Mouse (Mus musculus) kidney, embryonic 16.5 days (tissue): ENCODE results near the gene Kcnh1. TPM values are rescaled to one million over a fixed set of nuclear protein-coding genes. Genes with fewer than 3 reads are reported as not detected.
A peak's percentile ranks its signal among the peaks of the same experiment; 100 is the strongest.

ENCODE experiments used
- ATAC-seq: fragments of 200-750 bp; cut with Nextera tagmentation; 2 replicates; pipeline ENCODE4 v1.8.0; 2017; ENCODE audit warnings: moderate TSS enrichment; ENCODE audit not compliant: low FRiP score, low TSS enrichment
- H3K27ac ChIP-seq: fragments of 300-500 bp; sonication (generic); 2 replicates; pipeline ENCODE4 v1.5.1; 2014; ENCODE audit warnings: low read length
- H3K27me3 ChIP-seq: fragments of 300-500 bp; sonication (generic); 2 replicates; pipeline ENCODE4 v1.6.1; 2014; ENCODE audit warnings: low read length, control low read depth, mixed read lengths; ENCODE audit not compliant: insufficient read depth
- H3K36me3 ChIP-seq: fragments of 300-500 bp; sonication (generic); 2 replicates; pipeline ENCODE4 v1.6.1; 2014; ENCODE audit warnings: low read length, control low read depth, mixed read lengths; ENCODE audit not compliant: insufficient read depth
- H3K4me1 ChIP-seq: fragments of 300-500 bp; sonication (generic); 2 replicates; pipeline ENCODE4 v1.6.1; 2014; ENCODE audit warnings: low read length, control low read depth, mixed read lengths; ENCODE audit not compliant: insufficient read depth
- H3K4me2 ChIP-seq: fragments of 300-500 bp; sonication (generic); replicated peaks from 2 replicates; pipeline ENCODE4 v1.6.1; 2014; ENCODE audit warnings: low read depth, low read length
- H3K4me3 ChIP-seq: fragments of 300-500 bp; sonication (generic); 2 replicates; pipeline ENCODE4 v1.5.1; 2014; ENCODE audit warnings: mild to moderate bottlenecking, low read length
- H3K9ac ChIP-seq: fragments of 300-500 bp; sonication (generic); replicated peaks from 2 replicates; pipeline ENCODE4 v1.6.1; 2014; ENCODE audit warnings: low read length
- H3K9me3 ChIP-seq: fragments of 300-500 bp; sonication (generic); 2 replicates; pipeline ENCODE4 v1.6.1; 2016; ENCODE audit warnings: low read length, control low read depth
- WGBS: fragments of 180-500 bp; shearing (Covaris S2); extraction: QIAGEN DNeasy Blood & Tissue Kit; methylation state at CpG from one replicate; pipeline ENCODE4 v1.1.7; 2014; 5-methylcytosine and 5-hydroxymethylcytosine counted together
- polyA plus RNA-seq: library from polyadenylated mRNA; unstranded; fragments of >200 nt; fragmentation: Nextera tagmentation; extraction: Ambion mirVana; gene quantifications from 2 replicates; pipeline ENCODE4 v1.2.1, GENCODE M21; 2015

Kcnh1 gene
- polyA plus RNA-seq, 1 experiment from 2014 or later, result 1.2 TPM

- peak; percentile 51; the same call in 1 of the 2 replicates for ATAC-seq
- H3K27me3 ChIP-seq, result no peaks in the 10 kb centered on the region
- no peaks in the 10 kb centered on the region for H3K36me3 ChIP-seq
- H3K4me2 ChIP-seq, result no peak overlapping the region
- H3K4me1 ChIP-seq, result no peaks in the 10 kb centered on the region
- H3K27ac ChIP-seq, result no peak overlapping the region
- 24% methylated on average over 4 of the region's 4 CpGs for WGBS
- no peak overlapping the region for H3K4me3 ChIP-seq
- no peak overlapping the region for H3K9ac ChIP-seq
- H3K9me3 ChIP-seq, result no peaks in the 10 kb centered on the region
Observed at GRCm38 (mm10) chr1:192293391-192293790, 102.8 kb downstream of the Kcnh1 start.

GRCm38 (mm10) chr1:192293921-192294320 is 103.3 kb downstream of the Kcnh1 start:
- no peaks in the 10 kb centered on the region for H3K4me1 ChIP-seq
- ATAC-seq, result no peak
- H3K36me3 ChIP-seq, result no peaks in the 10 kb centered on the region
- H3K9me3 ChIP-seq, result no peaks in the 10 kb centered on the region
- no peak overlapping the region for H3K4me3 ChIP-seq
- no peak overlapping the region for H3K27ac ChIP-seq
- no peak overlapping the region for H3K4me2 ChIP-seq
- WGBS, result 85% methylated on average over 3 of the region's 3 CpGs
- H3K9ac ChIP-seq, result no peak overlapping the region
- no peaks in the 10 kb centered on the region for H3K27me3 ChIP-seq

GRCm38 (mm10) chr1:192295243-192295860 is 104.8 kb downstream of the Kcnh1 start:
- H3K4me2 ChIP-seq, result no peak overlapping the region
- H3K9me3 ChIP-seq, result no peaks in the 10 kb centered on the region
- no peak overlapping the region for H3K27ac ChIP-seq
- no peaks in the 10 kb centered on the region for H3K27me3 ChIP-seq
- H3K9ac ChIP-seq, result no peak overlapping the region
- no peak for ATAC-seq
- no peak overlapping the region for H3K4me3 ChIP-seq
- WGBS, result 62% methylated on average over 11 of the region's 11 CpGs
- no peaks in the 10 kb centered on the region for H3K4me1 ChIP-seq
- H3K36me3 ChIP-seq, result no peaks in the 10 kb centered on the region

- Histone ChIP-seq H3K36me3 (no peaks in the 10 kb centered on the region), H3K9ac (no peak overlapping the region), H3K4me2 (no peak overlapping the region), H3K4me3 (no peak overlapping the region), H3K27ac (no peak overlapping the region), H3K9me3 (no peaks in the 10 kb centered on the region), H3K27me3 (no peaks in the 10 kb centered on the region), H3K4me1 (no peaks in the 10 kb centered on the region)
- no peak for ATAC-seq
Observed at GRCm38 (mm10) chr1:192295902-192296301, 105.3 kb downstream of the Kcnh1 start.

- Histone ChIP-seq H3K27ac (no peak overlapping the region), H3K4me3 (no peak overlapping the region), H3K9ac (no peak overlapping the region), H3K27me3 (no peaks in the 10 kb centered on the region), H3K4me1 (no peaks in the 10 kb centered on the region), H3K36me3 (no peaks in the 10 kb centered on the region), H3K4me2 (no peak overlapping the region), H3K9me3 (no peaks in the 10 kb centered on the region)
- no peak for ATAC-seq
- WGBS, result 78% methylated on average over 5 of the region's 5 CpGs
Observed at GRCm38 (mm10) chr1:192297481-192298128, 107.0 kb downstream of the Kcnh1 start.

- Histone ChIP-seq H3K27me3 (no peaks in the 10 kb centered on the region), H3K27ac (no peak overlapping the region), H3K9ac (no peak overlapping the region), H3K4me3 (no peak overlapping the region), H3K4me2 (no peak overlapping the region), H3K9me3 (no peaks in the 10 kb centered on the region), H3K4me1 (no peaks in the 10 kb centered on the region), H3K36me3 (no peaks in the 10 kb centered on the region)
- WGBS, result 58% methylated on average over 7 of the region's 7 CpGs
- no peak for ATAC-seq
Observed at GRCm38 (mm10) chr1:192300417-192300816, 109.8 kb downstream of the Kcnh1 start.

GRCm38 (mm10) chr1:192303615-192304014 is 113.0 kb downstream of the Kcnh1 start:
- H3K9ac ChIP-seq, result no peak overlapping the region
- no peak overlapping the region for H3K4me3 ChIP-seq
- no peak overlapping the region for H3K27ac ChIP-seq
- ATAC-seq, result no peak
- WGBS, result 67% methylated on average over 2 of the region's 2 CpGs
- H3K9me3 ChIP-seq, result no peaks in the 10 kb centered on the region
- no peak overlapping the region for H3K4me2 ChIP-seq
- 0 out of 2 replicates have a peak, but pooled peaks cover 2% of the 10 kb centered on the region for H3K4me1 ChIP-seq
- no peaks in the 10 kb centered on the region for H3K27me3 ChIP-seq
- no peaks in the 10 kb centered on the region for H3K36me3 ChIP-seq

GRCm38 (mm10) chr1:192305155-192305554 is 114.6 kb downstream of the Kcnh1 start:
- ATAC-seq, result no peak

GRCm38 (mm10) chr1:192307055-192307454 is 116.5 kb downstream of the Kcnh1 start:
- no peak overlapping the region for H3K4me2 ChIP-seq
- no peaks in the 10 kb centered on the region for H3K9me3 ChIP-seq
- no peaks in the 10 kb centered on the region for H3K27me3 ChIP-seq
- H3K27ac ChIP-seq, result no peak overlapping the region
- 0 out of 2 replicates have a peak, but pooled peaks cover 2% of the 10 kb centered on the region for H3K4me1 ChIP-seq
- no peak overlapping the region for H3K4me3 ChIP-seq
- no peak for ATAC-seq
- H3K36me3 ChIP-seq, result no peaks in the 10 kb centered on the region
- H3K9ac ChIP-seq, result no peak overlapping the region

More at GRCm38 (mm10) chr1:192305155-192305554, 114.6 kb downstream of the Kcnh1 start:
- Histone ChIP-seq H3K27ac (no peak overlapping the region), H3K4me3 (no peak overlapping the region), H3K4me2 (no peak overlapping the region), H3K27me3 (no peaks in the 10 kb centered on the region), H3K36me3 (no peaks in the 10 kb centered on the region), H3K9ac (no peak overlapping the region), H3K9me3 (no peaks in the 10 kb centered on the region), H3K4me1 (0 out of 2 replicates have a peak, but pooled peaks cover 2% of the 10 kb centered on the region)
- 83% methylated on average over 1 of the region's 1 CpGs for WGBS

GRCm38 (mm10) chr1:192311298-192311697 is 120.7 kb downstream of the Kcnh1 start:
- Histone ChIP-seq H3K9me3 (no peaks in the 10 kb centered on the region), H3K27ac (no peak overlapping the region), H3K4me1 (peaks cover 6% of the 10 kb centered on the region; the same call in 1 of the 2 replicates), H3K36me3 (no peaks in the 10 kb centered on the region), H3K27me3 (no peaks in the 10 kb centered on the region), H3K4me2 (no peak overlapping the region), H3K4me3 (no peak overlapping the region), H3K9ac (no peak overlapping the region)
- ATAC-seq, result no peak
